Mouse (Mus musculus) heart, postnatal 0 days (tissue): ENCODE measurements around the gene Kcnt2. TPM values are rescaled to one million over a fixed set of nuclear protein-coding genes. Genes with fewer than 3 reads are reported as not detected.

Experiments
- ATAC-seq: fragments of 200-750 bp; cut with Nextera tagmentation; 2 replicates; pipeline ENCODE4 v1.8.0; 2017; ENCODE audit warnings: low read depth, moderate number of reproducible peaks, moderate library complexity; ENCODE audit not compliant: insufficient read depth
- DNase-seq: peaks from one replicate; pipeline ENCODE4 v3.0.0-alpha.2; 2016; ENCODE audit warnings: low spot score
- H3K27ac ChIP-seq: fragments of 300-500 bp; sonication (generic); 2 replicates; pipeline ENCODE4 v1.5.1; 2014; ENCODE audit warnings: low read depth, mild to moderate bottlenecking
- H3K27me3 ChIP-seq: fragments of 300-500 bp; sonication (generic); 2 replicates; pipeline ENCODE4 v1.6.1; 2014; ENCODE audit warnings: low read length, mixed read lengths; ENCODE audit not compliant: control insufficient read depth, insufficient read depth
- H3K36me3 ChIP-seq: fragments of 300-500 bp; sonication (generic); replicated peaks from 2 replicates; pipeline ENCODE4 v1.6.1; 2014; ENCODE audit warnings: low read length, mixed read lengths; ENCODE audit not compliant: control insufficient read depth, insufficient read depth
- H3K4me1 ChIP-seq: fragments of 300-500 bp; sonication (generic); 2 replicates; pipeline ENCODE4 v1.6.1; 2014; ENCODE audit warnings: antibody characterized with exemption; ENCODE audit not compliant: control insufficient read depth, insufficient read depth
- H3K4me2 ChIP-seq: fragments of 300-500 bp; sonication (generic); 2 replicates; pipeline ENCODE4 v1.6.1; 2014; ENCODE audit warnings: low read depth, mild to moderate bottlenecking, low read length, moderate library complexity
- H3K4me3 ChIP-seq: fragments of 300-500 bp; sonication (generic); 2 replicates; pipeline ENCODE4 v1.5.1; 2014; ENCODE audit warnings: low read depth, low read length
- H3K9ac ChIP-seq: fragments of 300-500 bp; sonication (generic); replicated peaks from 2 replicates; pipeline ENCODE4 v1.6.1; 2014; ENCODE audit warnings: low read depth, low read length, mixed read lengths
- H3K9me3 ChIP-seq: fragments of 300-500 bp; sonication (generic); replicated peaks from 2 replicates; pipeline ENCODE4 v1.6.1; 2016; ENCODE audit warnings: low read length; ENCODE audit not compliant: control insufficient read depth
- CTCF ChIP-seq: IDR thresholded peaks from 2 replicates; pipeline ENCODE4 v1.5.1; 2016; ENCODE audit warnings: antibody characterized with exemption, control low read depth, low read depth
- EP300 ChIP-seq: IDR thresholded peaks from 2 replicates; pipeline ENCODE4 v1.6.1; 2016; ENCODE audit warnings: antibody characterized with exemption, low read depth
- WGBS: fragments of 180-500 bp; shearing (Covaris S2); extraction: QIAGEN DNeasy Blood & Tissue Kit; methylation state at CpG from one replicate; pipeline ENCODE4 v1.1.7; 2014; 5-methylcytosine and 5-hydroxymethylcytosine counted together
- polyA plus RNA-seq: library from polyadenylated mRNA; unstranded; fragments of >200 nt; fragmentation: Nextera tagmentation; extraction: Ambion mirVana; gene quantifications from 2 replicates; pipeline ENCODE4 v1.2.1, GENCODE M21; 2015
- total RNA-seq: library from RNA; depleted of rRNA; stranded (reverse); fragments of >200 nt; gene quantifications from 2 replicates; pipeline ENCODE4 v1.2.3, GENCODE M21; 2014; ENCODE audit warnings: low replicate concordance

Gene Kcnt2
- total and polyA plus RNA-seq, 2 experiments from 2014 or later: 0.38 to 0.42 TPM

- H3K36me3 ChIP-seq: no peaks in the 10 kb centered on the region
- DNase-seq (no peak), ATAC-seq (no peak)
- H3K27ac ChIP-seq: no peak overlapping the region
- 0 out of 2 replicates have a peak, but pooled peaks cover 4% of the 10 kb centered on the region for H3K4me1 ChIP-seq
- H3K4me3 ChIP-seq: no peak overlapping the region
- H3K9me3 ChIP-seq: no peaks in the 10 kb centered on the region
- no peak overlapping the region for H3K4me2 ChIP-seq
- WGBS: 55% methylated on average over 3 of the region's 3 CpGs
- no peak overlapping the region for H3K9ac ChIP-seq
- no peak for TF ChIP-seq EP300
- TF ChIP-seq CTCF: no peak
- H3K27me3 ChIP-seq: no peaks in the 10 kb centered on the region
Measured at GRCm38 (mm10) chr1:140264696-140265095, 18.7 kb downstream of the Kcnt2 start.

GRCm38 (mm10) chr1:140266047-140266446 is 20.1 kb downstream of the Kcnt2 start:
- Histone ChIP-seq H3K4me2 (no peak overlapping the region), H3K36me3 (no peaks in the 10 kb centered on the region), H3K4me3 (no peak overlapping the region), H3K27ac (no peak overlapping the region), H3K9ac (no peak overlapping the region), H3K9me3 (no peaks in the 10 kb centered on the region), H3K4me1 (0 out of 2 replicates have a peak, but pooled peaks cover 4% of the 10 kb centered on the region), H3K27me3 (no peaks in the 10 kb centered on the region)
- ATAC-seq: no peak
- WGBS: 66% methylated on average over 5 of the region's 5 CpGs
- TF ChIP-seq CTCF (no peak), EP300 (no peak)
- DNase-seq: peak; percentile 9

GRCm38 (mm10) chr1:140266643-140267286 is 20.8 kb downstream of the Kcnt2 start:
- Histone ChIP-seq H3K9me3 (no peaks in the 10 kb centered on the region), H3K36me3 (no peaks in the 10 kb centered on the region), H3K27me3 (no peaks in the 10 kb centered on the region), H3K4me3 (no peak overlapping the region), H3K4me1 (0 out of 2 replicates have a peak, but pooled peaks cover 4% of the 10 kb centered on the region), H3K4me2 (no peak overlapping the region), H3K9ac (no peak overlapping the region), H3K27ac (0 out of 2 replicates have a peak overlapping the region, but pooled peaks have one; percentile 8)
- TF ChIP-seq EP300 (no peak), CTCF (no peak)
- ATAC-seq (no peak), DNase-seq (no peak)
- WGBS: 48% methylated on average over 8 of the region's 8 CpGs

- no peaks in the 10 kb centered on the region for H3K27me3 ChIP-seq
- 37% methylated on average over 2 of the region's 2 CpGs for WGBS
- ATAC-seq (no peak), DNase-seq (no peak)
- no peaks in the 10 kb centered on the region for H3K9me3 ChIP-seq
- no peak overlapping the region for H3K9ac ChIP-seq
- H3K4me2 ChIP-seq: no peak overlapping the region
- no peak overlapping the region for H3K4me3 ChIP-seq
- H3K4me1 ChIP-seq: 0 out of 2 replicates have a peak, but pooled peaks cover 4% of the 10 kb centered on the region
- H3K36me3 ChIP-seq: no peaks in the 10 kb centered on the region
- 0 out of 2 replicates have a peak overlapping the region, but pooled peaks have one; percentile 8 for H3K27ac ChIP-seq
- TF ChIP-seq CTCF (no peak), EP300 (no peak)
Measured at GRCm38 (mm10) chr1:140267288-140267687, 21.3 kb downstream of the Kcnt2 start.

GRCm38 (mm10) chr1:140273624-140274023 is 27.7 kb downstream of the Kcnt2 start:
- no peaks in the 10 kb centered on the region for H3K36me3 ChIP-seq
- ATAC-seq (no peak), DNase-seq (no peak)
- no peak overlapping the region for H3K4me3 ChIP-seq
- 70% methylated on average over 3 of the region's 3 CpGs for WGBS
- no peaks in the 10 kb centered on the region for H3K9me3 ChIP-seq
- H3K4me2 ChIP-seq: no peak overlapping the region
- H3K9ac ChIP-seq: no peak overlapping the region
- no peaks in the 10 kb centered on the region for H3K27me3 ChIP-seq
- no peaks in the 10 kb centered on the region for H3K4me1 ChIP-seq
- TF ChIP-seq EP300 (no peak), CTCF (no peak)
- no peak overlapping the region for H3K27ac ChIP-seq

- no peak overlapping the region for H3K4me3 ChIP-seq
Measured at GRCm38 (mm10) chr1:140275813-140276212, 29.9 kb downstream of the Kcnt2 start.

More at GRCm38 (mm10) chr1:140275813-140276212, 29.9 kb downstream of the Kcnt2 start:
- Histone ChIP-seq H3K27ac (no peak overlapping the region), H3K4me2 (no peak overlapping the region), H3K4me1 (no peaks in the 10 kb centered on the region), H3K27me3 (no peaks in the 10 kb centered on the region), H3K9ac (no peak overlapping the region), H3K36me3 (no peaks in the 10 kb centered on the region), H3K9me3 (no peaks in the 10 kb centered on the region)
- ATAC-seq: no peak
- no peak for DNase-seq
- TF ChIP-seq EP300 (no peak), CTCF (no peak)
